Mouse (Mus musculus) MEL (cell line): ENCODE results near the gene Tpmt.

ENCODE experiments used
- CHD1 ChIP-seq: IDR thresholded peaks from 2 replicates; pipeline ENCODE4 v1.6.1; 2012; ENCODE audit warnings: low read depth, mild to moderate bottlenecking, inconsistent platforms, low read length, improper control_type of control experiment
- CHD2 ChIP-seq: IDR thresholded peaks from 2 replicates; pipeline ENCODE4 v1.6.1; 2011; ENCODE audit warnings: low read length, improper control_type of control experiment
- CTCF ChIP-seq, 3 experiments: IDR thresholded peaks in 2 of 3; conservative IDR thresholded peaks in 1 of 3; 2 replicates each; pipeline ENCODE4 v1.5.1; 2011 to 2012; ENCODE audit warnings: low read length in 3 of 3, low read depth in 2 of 3, mild to moderate bottlenecking in 2 of 3, improper control_type of control experiment in 1 of 3, inconsistent platforms in 1 of 3, mixed read lengths in 1 of 3, moderate library complexity in 1 of 3; ENCODE audit not compliant: control insufficient read depth in 1 of 3, insufficient read depth in 1 of 3, poor library complexity in 1 of 3, severe bottlenecking in 1 of 3
- GATA1 ChIP-seq: IDR thresholded peaks from 2 replicates; pipeline ENCODE4 v1.6.1; 2011; ENCODE audit warnings: low read depth, low read length, improper control_type of control experiment
- KAT2A ChIP-seq: conservative IDR thresholded peaks from 2 replicates; pipeline ENCODE4 v1.6.1; 2012; ENCODE audit warnings: low read depth, low read length, improper control_type of control experiment, inconsistent platforms
- NRF1 ChIP-seq: IDR thresholded peaks from 2 replicates; pipeline ENCODE4 v1.6.1; 2014; ENCODE audit warnings: low read depth, mild to moderate bottlenecking, inconsistent platforms, low read length, improper control_type of control experiment, moderate library complexity; ENCODE audit not compliant: poor library complexity, insufficient read depth, severe bottlenecking
- POLR2A ChIP-seq, 2 experiments: IDR thresholded peaks; 2 replicates each; pipeline ENCODE4 v1.6.1; 2011 to 2012; ENCODE audit warnings: low read length in 2 of 2, mild to moderate bottlenecking in 2 of 2, control low read depth in 1 of 2, improper control_type of control experiment in 1 of 2, low read depth in 1 of 2, moderate library complexity in 1 of 2; ENCODE audit not compliant: control insufficient read depth in 1 of 2, insufficient read depth in 1 of 2, poor library complexity in 1 of 2
- POLR2AphosphoS2 ChIP-seq: IDR thresholded peaks from 2 replicates; pipeline ENCODE4 v1.6.1; 2011; ENCODE audit warnings: low read length, improper control_type of control experiment
- RCOR1 ChIP-seq: IDR thresholded peaks from 2 replicates; pipeline ENCODE4 v1.6.1; 2012; ENCODE audit warnings: low read depth, mild to moderate bottlenecking, inconsistent platforms, low read length, improper control_type of control experiment
- TAL1 ChIP-seq: IDR thresholded peaks from 2 replicates; pipeline ENCODE4 v1.6.1; 2012; ENCODE audit warnings: mild to moderate bottlenecking, inconsistent platforms, low read length, moderate library complexity, mixed read lengths
- UBTF ChIP-seq: IDR thresholded peaks from 2 replicates; pipeline ENCODE4 v1.6.1; 2012; ENCODE audit warnings: low read depth, mild to moderate bottlenecking, inconsistent platforms, low read length, improper control_type of control experiment, moderate library complexity, borderline replicate concordance; ENCODE audit not compliant: insufficient read depth
- ZMIZ1 ChIP-seq: IDR thresholded peaks from 2 replicates; pipeline ENCODE4 v1.6.1; 2012; ENCODE audit warnings: low read depth, mild to moderate bottlenecking, inconsistent platforms, low read length, improper control_type of control experiment, moderate library complexity

DNA sequence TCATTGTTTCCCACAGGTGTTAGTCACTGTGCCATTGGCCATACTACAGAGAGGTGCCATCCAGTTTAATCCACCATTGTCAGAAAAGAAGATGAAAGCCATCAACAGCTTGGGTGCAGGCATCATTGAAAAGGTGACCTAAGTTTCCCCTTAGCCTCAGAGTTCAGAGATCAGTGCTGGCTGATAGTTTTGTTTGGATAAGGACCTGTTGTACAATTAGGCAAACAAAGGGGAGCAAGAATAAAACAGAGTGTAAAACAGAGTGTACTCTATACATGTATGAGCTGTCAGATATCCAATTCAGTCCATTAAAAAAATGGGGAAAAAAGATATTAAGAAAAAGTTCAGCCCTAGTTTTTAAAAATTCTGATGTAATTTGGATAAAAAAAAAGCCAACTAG is 32.8 kb upstream of the Tpmt start:
- TF ChIP-seq GATA1, result no peak
- TF ChIP-seq POLR2AphosphoS2, result no peak
- TF ChIP-seq CHD2, result no peak
- TF ChIP-seq CTCF (IDR thresholded peaks at IDR 0.05 in 2 of 3, conservative IDR thresholded peaks at IDR 0.05 in 1 of 3; ENCODE audit: control insufficient read depth in 1 of 3, insufficient read depth in 1 of 3, low read depth in 2 of 3, low read length in 3 of 3, poor library complexity in 1 of 3, severe bottlenecking in 1 of 3), result no peak
- TF ChIP-seq CHD1, result no peak
- no peak for TF ChIP-seq KAT2A
- TF ChIP-seq POLR2A (IDR thresholded peaks at IDR 0.05; ENCODE audit: control insufficient read depth in 1 of 2, insufficient read depth in 1 of 2, low read depth in 1 of 2, low read length in 2 of 2, poor library complexity in 1 of 2), result no peak
- TF ChIP-seq TAL1, result no peak
- TF ChIP-seq RCOR1, result no peak
- no peak for TF ChIP-seq ZMIZ1
- no peak for TF ChIP-seq UBTF
- no peak for TF ChIP-seq NRF1
